Mouse (Mus musculus): Measurements from ENCODE around the gene Zrsr2. TPM values are rescaled to one million over a fixed set of nuclear protein-coding genes. Genes with fewer than 3 reads are reported as not detected.

The Zrsr2 gene
- total RNA-seq (2021): 10 to 100 TPM; 44.8 to 46.0 TPM
- long read RNA-seq, experiment 1, transcript Zrsr2-201 (5 exons, 3,867 nt): major isoform, 20 of 34 reads
- long read RNA-seq, experiment 1, partial matches to known transcripts: 2 of 34 reads
- long read RNA-seq, experiment 1, other reads (novel, unspliced or antisense): 6 of 34 reads
- long read RNA-seq, experiment 2, transcript Zrsr2-201 (5 exons, 3,867 nt): major isoform, 21 of 49 reads
- long read RNA-seq, experiment 2, partial matches to known transcripts: 7 of 49 reads
- long read RNA-seq, experiment 2, other reads (novel, unspliced or antisense): 18 of 49 reads

GRCm38 (mm10) chrX:163958467-163958875, at the start of gene Zrsr2:
Zrsr2 (minus strand) TSS chrX:163958661.
- Histone ChIP-seq H3K27ac (peak within 1 kb of the TSS; percentile 97), H3K4me3 (peak within 1 kb of the TSS; percentile 69)
- TF ChIP-seq CTCF (conservative IDR thresholded peaks at IDR 0.05): no peak
- peak; percentile 71 to 75 for DNase-seq (ENCODE audit: low spot score in 2 of 2)

DNA sequence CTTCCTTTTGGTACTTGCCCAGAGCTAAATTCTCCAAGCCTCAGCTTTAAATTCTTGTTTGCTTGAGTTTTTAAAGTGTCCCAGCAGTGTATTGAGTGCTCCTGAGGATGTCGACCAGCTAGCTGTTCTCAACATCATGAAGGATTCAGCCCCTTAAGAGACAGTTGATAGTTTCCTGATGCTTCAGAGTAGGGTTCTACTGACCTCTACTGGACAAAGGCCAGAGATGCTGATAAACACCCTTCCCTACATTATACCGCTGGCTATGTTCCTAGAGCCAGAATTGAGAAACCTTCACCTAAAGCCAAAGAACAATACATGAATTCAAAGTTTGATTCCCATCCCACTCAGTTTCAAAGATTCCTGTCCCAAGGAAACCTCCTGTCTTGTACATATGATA, 46.3 kb upstream of the Zrsr2 start:
- no peak overlapping the region for H3K27ac ChIP-seq
- peak; percentile 16 for DNase-seq (ENCODE audit: low spot score in 2 of 2)
- H3K4me3 ChIP-seq: no peak overlapping the region
- peak; percentile 79 for TF ChIP-seq CTCF (conservative IDR thresholded peaks at IDR 0.05)

- TF ChIP-seq CTCF (conservative IDR thresholded peaks at IDR 0.05): peak; percentile 51
- Histone ChIP-seq H3K27ac (no peak overlapping the region), H3K4me3 (no peak overlapping the region)
- DNase-seq (ENCODE audit: low spot score in 2 of 2): no peak
These were observed 41.4 kb upstream of the Zrsr2 start for GRCm38 (mm10) chrX:163999848-164000247.

DNA sequence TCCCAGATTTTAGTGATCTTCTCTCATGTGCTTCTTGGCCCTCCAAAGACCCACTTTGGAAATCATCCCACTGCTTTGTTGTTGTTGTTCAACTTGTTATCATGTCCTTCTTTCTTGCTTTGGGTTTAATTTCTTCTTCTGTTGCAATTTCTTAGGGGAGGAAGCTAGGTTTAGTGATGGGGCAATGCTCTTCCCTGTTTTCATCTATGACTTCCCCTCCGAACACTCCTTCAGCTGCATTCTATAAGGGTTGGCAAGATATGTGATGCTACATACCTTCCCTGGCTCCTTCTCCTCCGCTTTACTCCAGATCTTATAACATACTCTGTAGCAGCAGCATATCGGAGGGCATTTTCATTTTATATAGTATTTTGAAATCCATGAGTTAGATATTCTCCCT, 38.3 kb upstream of the Zrsr2 start:
- TF ChIP-seq CTCF (conservative IDR thresholded peaks at IDR 0.05): no peak
- no peak for DNase-seq (ENCODE audit: low spot score in 2 of 2)
- Histone ChIP-seq H3K4me3 (no peak overlapping the region), H3K27ac (no peak overlapping the region)

DNA sequence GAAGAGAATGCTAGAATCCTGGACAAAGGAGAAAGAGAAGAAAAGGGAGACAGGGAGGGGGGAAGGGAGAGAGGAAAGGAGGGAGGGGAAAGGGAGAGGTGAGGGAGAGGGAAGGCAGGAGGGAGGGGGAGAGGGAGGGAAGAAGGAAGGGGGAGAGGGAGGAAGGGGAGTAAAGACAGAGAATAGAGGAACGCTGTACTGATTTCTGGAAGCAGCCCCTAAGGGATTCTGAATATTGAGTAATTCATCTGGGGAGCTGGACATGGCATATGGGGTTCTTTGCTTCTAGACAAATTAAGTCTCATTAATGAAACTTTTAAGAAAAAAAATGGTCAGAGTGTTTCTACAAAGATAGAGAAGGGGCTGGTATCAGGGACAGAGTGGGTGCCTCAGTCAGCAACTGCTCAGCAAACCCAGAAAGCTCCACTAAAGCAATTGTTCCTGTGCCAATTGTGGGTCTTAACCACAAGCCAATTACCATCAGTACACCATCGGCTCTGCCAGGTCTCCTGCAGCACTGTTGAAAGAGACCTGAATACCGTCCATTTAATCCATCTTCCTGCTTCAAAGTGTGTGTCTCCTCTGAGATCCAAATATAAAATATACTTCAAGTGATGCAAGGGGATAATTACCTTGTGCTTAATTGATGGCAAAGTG, 29.4 kb upstream of the Zrsr2 start:
- no peak overlapping the region for H3K4me3 ChIP-seq
- TF ChIP-seq CTCF (conservative IDR thresholded peaks at IDR 0.05): no peak
- DNase-seq (ENCODE audit: low spot score in 2 of 2): no peak

DNA sequence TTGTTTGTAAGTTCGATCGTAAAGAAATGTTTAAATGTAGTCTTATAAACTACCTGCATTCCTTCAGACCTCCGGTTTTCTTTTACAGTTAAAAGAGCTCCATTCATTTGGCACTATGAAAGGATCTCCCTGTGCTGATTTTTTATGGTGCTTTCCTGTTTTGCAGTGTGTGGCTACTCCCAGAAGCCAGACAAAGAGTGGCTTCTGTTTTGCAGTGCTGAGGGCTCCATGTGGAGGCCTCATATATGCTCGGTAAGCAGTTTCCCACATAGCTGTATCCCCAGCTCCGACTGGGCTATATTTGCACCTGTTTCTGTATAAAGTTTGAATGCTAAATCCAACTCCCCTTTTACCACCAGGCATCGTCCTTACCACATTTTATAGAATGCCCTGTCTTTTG, 23.7 kb upstream of the Zrsr2 start:
- Histone ChIP-seq H3K27ac (no peak overlapping the region; the same call in 1 of the 2 replicates), H3K4me3 (no peak overlapping the region)
- DNase-seq (ENCODE audit: low spot score in 2 of 2): no peak
- TF ChIP-seq CTCF (conservative IDR thresholded peaks at IDR 0.05): no peak

More for the DNA sequence above, 29.4 kb upstream of the Zrsr2 start:
- no peak overlapping the region for H3K27ac ChIP-seq

DNA sequence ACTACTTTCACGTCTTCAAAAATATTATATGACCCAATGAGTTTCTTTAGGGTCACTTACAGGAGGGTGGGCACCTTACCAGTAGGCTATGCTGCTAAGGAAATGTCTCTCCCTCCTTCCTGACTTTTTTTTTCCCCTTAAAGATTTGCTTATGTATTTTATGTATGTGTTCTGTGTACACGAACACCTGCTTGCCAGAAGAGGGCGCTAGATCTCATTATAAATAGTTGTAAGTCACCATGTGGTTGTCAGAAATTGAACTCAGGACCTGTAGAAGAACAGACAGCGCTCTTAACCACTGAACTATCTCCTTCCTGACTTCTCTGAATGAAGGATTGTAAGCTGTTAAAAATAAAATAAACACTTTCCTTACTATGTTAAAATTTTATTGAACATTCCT, 23.0 kb upstream of the Zrsr2 start:
- no peak overlapping the region for H3K27ac ChIP-seq
- no peak overlapping the region for H3K4me3 ChIP-seq
- no peak for DNase-seq (ENCODE audit: low spot score in 2 of 2)
- TF ChIP-seq CTCF (conservative IDR thresholded peaks at IDR 0.05): peak; percentile 44

- Histone ChIP-seq H3K27ac (no peak overlapping the region), H3K4me3 (no peak overlapping the region)
- no peak for TF ChIP-seq CTCF (conservative IDR thresholded peaks at IDR 0.05)
- no peak for DNase-seq (ENCODE audit: low spot score in 2 of 2)
These were observed 22.6 kb upstream of the Zrsr2 start for GRCm38 (mm10) chrX:163981092-163981491.

DNA sequence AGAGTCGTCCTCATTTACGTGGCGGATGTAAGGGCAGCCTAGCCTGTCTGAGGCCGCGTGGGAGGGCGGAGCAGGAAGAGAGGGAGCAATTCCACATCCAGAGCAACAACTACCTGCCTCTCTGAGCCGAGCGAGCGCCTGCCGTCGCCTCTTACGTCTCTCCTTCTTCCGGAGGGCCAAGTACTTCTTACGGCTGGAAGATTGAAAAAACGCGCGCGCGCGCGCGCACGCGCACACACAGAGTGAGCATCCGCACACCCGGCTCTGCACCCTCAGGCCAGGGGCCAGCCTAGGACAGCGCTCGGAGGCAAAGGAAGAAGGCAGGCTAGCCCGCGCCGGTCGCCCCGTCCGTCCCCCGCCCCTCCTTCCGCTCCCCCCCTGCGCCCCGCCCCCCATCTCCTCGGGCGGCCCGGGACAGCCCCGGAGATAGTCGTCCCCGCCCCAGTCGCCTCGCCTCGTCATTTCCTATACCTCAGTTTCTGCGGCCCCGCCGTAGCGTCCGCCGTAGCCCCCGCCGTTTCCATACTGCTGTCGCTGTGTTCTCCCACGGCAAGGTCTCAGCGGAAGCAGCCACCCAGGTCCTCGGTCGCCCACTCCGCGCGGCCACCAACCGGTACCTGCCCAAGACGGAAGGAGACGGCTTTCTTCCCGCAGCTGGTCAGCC, 526 bp downstream of the Zrsr2 start:
- Histone ChIP-seq H3K4me3 (peak overlapping the region; percentile 69), H3K27ac (peak overlapping the region; percentile 97)
- peak in 1 of 2 experiments; percentile 19 for DNase-seq (ENCODE audit: low spot score in 2 of 2)
- TF ChIP-seq CTCF (conservative IDR thresholded peaks at IDR 0.05): no peak

DNA sequence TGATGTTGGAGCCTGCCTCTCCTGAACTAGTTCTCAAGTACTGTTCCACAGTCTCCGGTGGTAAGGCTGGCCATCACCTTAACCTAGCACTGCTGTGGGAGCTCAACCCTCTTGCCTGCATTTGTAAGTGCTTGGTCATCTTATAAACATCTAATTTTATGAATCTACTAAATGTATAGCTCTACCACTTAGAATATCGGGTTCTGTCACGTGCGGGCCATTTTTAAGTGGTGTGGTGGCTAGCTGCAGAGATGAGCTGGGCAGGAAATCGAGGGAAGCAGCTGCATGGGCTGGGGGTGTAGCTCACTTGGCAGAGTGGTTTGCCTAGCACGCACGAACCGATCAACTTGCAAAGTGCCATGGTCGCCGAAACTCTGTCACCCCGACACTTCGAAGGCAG, 1.1 kb downstream of the Zrsr2 start:
- Histone ChIP-seq H3K27ac (no peak overlapping the region), H3K4me3 (peak overlapping the region; percentile 69)
- no peak for TF ChIP-seq CTCF (conservative IDR thresholded peaks at IDR 0.05)
- DNase-seq (ENCODE audit: low spot score in 2 of 2): no peak

DNA sequence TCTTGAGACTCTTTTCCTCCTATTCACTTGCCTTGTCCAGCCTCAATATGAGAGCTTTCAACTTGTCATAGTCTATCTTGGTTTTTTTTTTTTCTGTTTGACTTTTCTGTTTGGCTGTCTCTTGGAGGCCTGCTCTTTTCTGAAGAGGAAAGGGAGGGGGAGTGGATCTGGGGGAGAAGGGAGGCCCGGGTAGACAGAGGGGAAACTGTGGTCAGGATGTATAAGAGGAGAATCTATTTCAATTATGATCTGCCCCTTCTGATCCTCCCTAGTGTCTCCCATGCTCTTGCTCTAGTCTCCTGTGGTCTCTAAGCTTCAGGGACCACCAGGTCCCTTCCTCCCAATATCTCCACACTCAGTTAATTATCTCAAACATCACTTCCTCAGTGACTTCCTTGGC, 6.8 kb downstream of the Zrsr2 start:
- H3K4me3 ChIP-seq: no peak overlapping the region
- H3K27ac ChIP-seq: no peak overlapping the region
- TF ChIP-seq CTCF (conservative IDR thresholded peaks at IDR 0.05): no peak
- no peak for DNase-seq (ENCODE audit: low spot score in 2 of 2)

DNA sequence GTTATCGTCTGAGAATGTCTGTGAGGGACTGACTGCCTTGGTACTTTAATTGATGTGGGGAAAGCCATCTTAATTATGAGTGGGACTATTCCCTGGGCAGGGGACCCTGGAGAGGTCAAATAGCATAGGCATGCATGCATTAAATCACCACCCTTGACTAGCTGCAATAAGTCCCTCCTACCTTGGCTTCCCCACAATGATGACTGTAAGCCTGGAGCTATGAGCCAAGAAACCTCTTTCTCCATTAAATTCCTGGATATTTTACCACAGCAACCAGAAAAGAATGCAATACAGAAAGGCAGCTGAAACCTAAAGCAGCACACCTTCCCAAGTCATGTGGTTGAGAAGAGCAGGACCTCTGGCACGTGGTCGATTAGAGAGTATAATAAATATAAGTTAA, 14.1 kb downstream of the Zrsr2 start:
- no peak overlapping the region for H3K27ac ChIP-seq
- no peak for DNase-seq (ENCODE audit: low spot score in 2 of 2)
- H3K4me3 ChIP-seq: no peak overlapping the region
- no peak for TF ChIP-seq CTCF (conservative IDR thresholded peaks at IDR 0.05)

DNA sequence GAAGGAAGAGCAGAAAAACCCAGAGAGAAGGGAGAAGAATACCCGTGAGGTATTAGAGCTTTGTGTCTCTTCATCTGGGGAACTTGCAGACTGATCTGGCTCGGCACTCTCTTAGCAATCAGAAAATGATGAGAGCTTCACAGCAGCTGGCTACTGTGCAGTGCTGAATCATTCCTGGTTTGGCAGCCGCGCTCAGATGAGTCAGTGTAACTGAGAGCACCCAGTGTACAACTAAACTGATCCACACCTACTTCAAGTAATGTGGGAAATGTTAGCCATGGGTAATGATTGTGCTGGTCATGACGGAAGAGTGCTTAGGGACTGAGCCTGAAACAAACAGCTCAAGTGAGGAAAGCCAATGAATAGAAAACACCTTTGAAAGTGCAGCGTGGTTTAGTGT, 19.9 kb downstream of the Zrsr2 start:
- Histone ChIP-seq H3K27ac (peak overlapping the region; percentile 70), H3K4me3 (no peak overlapping the region)
- DNase-seq (ENCODE audit: low spot score in 2 of 2): peak; percentile 47 to 51
- no peak for TF ChIP-seq CTCF (conservative IDR thresholded peaks at IDR 0.05)
